Mouse (Mus musculus) embryonic fibroblast, embryonic 13.5 days (primary cell): ENCODE measurements around the gene Edc3. TPM values are rescaled to one million over a fixed set of nuclear protein-coding genes. Genes with fewer than 3 reads are reported as not detected.

Experiments used
- H3K27ac ChIP-seq: 2 replicates; pipeline ENCODE4 v1.5.1; 2012; ENCODE audit warnings: low read length, control low read depth, inconsistent platforms; ENCODE audit not compliant: insufficient read depth
- H3K4me1 ChIP-seq: 2 replicates; pipeline ENCODE4 v1.6.1; 2011; ENCODE audit warnings: low read length; ENCODE audit not compliant: control insufficient read depth, insufficient read depth
- H3K4me3 ChIP-seq: 2 replicates; pipeline ENCODE4 v1.5.1; 2011; ENCODE audit warnings: mild to moderate bottlenecking, control low read depth, low read length; ENCODE audit not compliant: insufficient read depth
- CTCF ChIP-seq: IDR thresholded peaks from 2 replicates; pipeline ENCODE4 v1.5.1; 2011; ENCODE audit warnings: mild to moderate bottlenecking, control low read depth, low read length, moderate library complexity, borderline replicate concordance; ENCODE audit not compliant: insufficient read depth
- POLR2A ChIP-seq: IDR thresholded peaks from 2 replicates; pipeline ENCODE4 v1.6.1; 2011; ENCODE audit warnings: low read depth, mild to moderate bottlenecking, control low read depth, low read length, moderate library complexity
- polyA plus RNA-seq: library from polyadenylated mRNA; stranded (reverse); fragments of >200 nt; gene quantifications from 2 replicates; pipeline ENCODE4 v1.2.4, GENCODE M21; 2011; ENCODE audit warnings: low read depth; ENCODE audit not compliant: missing spikeins, insufficient read length

The Edc3 gene
- polyA plus RNA-seq, 1 experiment: 16.6 TPM

GRCm38 (mm10) chr9:57728312-57728711, 20.0 kb downstream of the Edc3 start:
- Histone ChIP-seq H3K4me3 (no peak overlapping the region), H3K27ac (no peak overlapping the region), H3K4me1 (peaks cover under 1% of the 10 kb centered on the region; the same call in 1 of the 2 replicates)
- TF ChIP-seq POLR2A: no peak
- no peak for TF ChIP-seq CTCF

- no peaks in the 10 kb centered on the region for H3K4me1 ChIP-seq
- TF ChIP-seq POLR2A: no peak
- no peak for TF ChIP-seq CTCF
- no peak overlapping the region for H3K27ac ChIP-seq
- H3K4me3 ChIP-seq: no peak overlapping the region
Measured at GRCm38 (mm10) chr9:57733606-57734005, 25.3 kb downstream of the Edc3 start.

- no peak overlapping the region for H3K27ac ChIP-seq
- H3K4me3 ChIP-seq: no peak overlapping the region
- TF ChIP-seq POLR2A: no peak
- no peak for TF ChIP-seq CTCF
Measured at GRCm38 (mm10) chr9:57739863-57740262, 31.5 kb downstream of the Edc3 start.

GRCm38 (mm10) chr9:57744462-57745091, 36.2 kb downstream of the Edc3 start:
- Histone ChIP-seq H3K27ac (no peak overlapping the region), H3K4me1 (no peaks in the 10 kb centered on the region; the same call in 1 of the 2 replicates)

More at GRCm38 (mm10) chr9:57739863-57740262, 31.5 kb downstream of the Edc3 start:
- no peaks in the 10 kb centered on the region; the same call in 1 of the 2 replicates for H3K4me1 ChIP-seq

GRCm38 (mm10) chr9:57747067-57747466, 38.7 kb downstream of the Edc3 start:
- TF ChIP-seq POLR2A (no peak), CTCF (no peak)
- H3K4me1 ChIP-seq: no peaks in the 10 kb centered on the region
- H3K27ac ChIP-seq: no peak overlapping the region
- H3K4me3 ChIP-seq: no peak overlapping the region

More at GRCm38 (mm10) chr9:57744462-57745091, 36.2 kb downstream of the Edc3 start:
- TF ChIP-seq POLR2A (no peak), CTCF (no peak)
- H3K4me3 ChIP-seq: no peak overlapping the region

GRCm38 (mm10) chr9:57748137-57748536, 39.8 kb downstream of the Edc3 start:
- TF ChIP-seq POLR2A (no peak), CTCF (no peak)
- no peaks in the 10 kb centered on the region for H3K4me1 ChIP-seq

GRCm38 (mm10) chr9:57748831-57749230, 40.5 kb downstream of the Edc3 start:
- H3K27ac ChIP-seq: no peak overlapping the region
- no peaks in the 10 kb centered on the region for H3K4me1 ChIP-seq
- H3K4me3 ChIP-seq: no peak overlapping the region
- no peak for TF ChIP-seq CTCF

More at GRCm38 (mm10) chr9:57748137-57748536, 39.8 kb downstream of the Edc3 start:
- no peak overlapping the region for H3K27ac ChIP-seq
- H3K4me3 ChIP-seq: no peak overlapping the region

- H3K4me3 ChIP-seq: no peak overlapping the region
- H3K4me1 ChIP-seq: no peaks in the 10 kb centered on the region
- TF ChIP-seq POLR2A (no peak), CTCF (no peak)
- H3K27ac ChIP-seq: no peak overlapping the region
Measured at GRCm38 (mm10) chr9:57750901-57751300, 42.6 kb downstream of the Edc3 start.

- TF ChIP-seq CTCF: no peak
- no peak for TF ChIP-seq POLR2A
Measured at GRCm38 (mm10) chr9:57757578-57757977, 49.2 kb downstream of the Edc3 start.

GRCm38 (mm10) chr9:57758528-57758927, 50.2 kb downstream of the Edc3 start:
- Histone ChIP-seq H3K27ac (no peak overlapping the region), H3K4me1 (peaks cover 6% of the 10 kb centered on the region), H3K4me3 (no peak overlapping the region)
- TF ChIP-seq POLR2A (no peak), CTCF (no peak)

More at GRCm38 (mm10) chr9:57757578-57757977, 49.2 kb downstream of the Edc3 start:
- Histone ChIP-seq H3K27ac (no peak overlapping the region), H3K4me3 (no peak overlapping the region), H3K4me1 (no peaks in the 10 kb centered on the region; the same call in 1 of the 2 replicates)

- Histone ChIP-seq H3K4me1 (peaks cover 6% of the 10 kb centered on the region), H3K4me3 (no peak overlapping the region), H3K27ac (no peak overlapping the region)
- peak; percentile 94 for TF ChIP-seq CTCF
- TF ChIP-seq POLR2A: no peak
Measured at GRCm38 (mm10) chr9:57759289-57759688, 50.9 kb downstream of the Edc3 start.
